Mouse (Mus musculus): ENCODE measurements around the gene Btk. TPM values are rescaled to one million over a fixed set of nuclear protein-coding genes. Genes with fewer than 3 reads are reported as not detected.
A peak's percentile ranks its signal among the peaks of the same experiment; 100 is the strongest.

Gene Btk
- polyA plus RNA-seq (2012; rRNA removed) (9.1 and 16.3 TPM in 2 replicates), polyA plus RNA-seq (2014; fragmentation: Nextera tagmentation; extraction: Ambion mirVana) (10.9 and 13.4 TPM in 2 replicates)

GRCm38 (mm10) chrX:134582888-134583669, at the start of gene Btk:
Gene Btk, minus strand, starts transcription at chrX:134583570.
- TF ChIP-seq EP300 (IDR thresholded peaks at IDR 0.05; ENCODE audit: low read depth) (no peak), CTCF (IDR thresholded peaks at IDR 0.05; ENCODE audit: low read depth) (no peak)
- H3K4me2 ChIP-seq (ENCODE audit: low read depth), result peak within 1 kb of the TSS; percentile 65
- H3K4me3 ChIP-seq (ENCODE audit: insufficient read depth in 1 of 2, low read depth in 2 of 2, low read length in 2 of 2), result peak within 1 kb of the TSS; percentile 47 to 58
- ATAC-seq (ENCODE audit: insufficient read depth), result no peak
- 19% methylated on average over 11 of the region's 11 CpGs for WGBS (ENCODE audit: insufficient replicate concordance)
- peak within 1 kb of the TSS; percentile 64 for H3K9ac ChIP-seq (replicated peaks)
- no peaks in the 10 kb centered on the region for H3K9me3 ChIP-seq (ENCODE audit: control insufficient read depth, low read length)
- H3K36me3 ChIP-seq (replicated peaks; ENCODE audit: control insufficient read depth, insufficient read depth, low read depth), result peaks cover 4% of the 10 kb centered on the region; the same call in 1 of the 2 replicates
- H3K27me3 ChIP-seq (ENCODE audit: control insufficient read depth, insufficient read depth, low read length), result no peaks in the 10 kb centered on the region
- H3K27ac ChIP-seq, result peak within 1 kb of the TSS; percentile 65
- DNase-seq (ENCODE audit: low read depth in 3 of 3, low spot score in 3 of 3), result no peak
- H3K4me1 ChIP-seq (replicated peaks; ENCODE audit: control insufficient read depth in 2 of 2, insufficient read depth in 2 of 2, low read length in 1 of 2), result peaks cover 3 to 12% of the 10 kb centered on the region in 2 experiments; a peak in 3 of 4 replicates

GRCm38 (mm10) chrX:134632710-134633109, 49.3 kb upstream of the Btk start:
- ATAC-seq (ENCODE audit: insufficient read depth), result no peak
- Histone ChIP-seq H3K27me3 (ENCODE audit: control insufficient read depth, insufficient read depth, low read length) (no peaks in the 10 kb centered on the region), H3K4me1 (replicated peaks; ENCODE audit: control insufficient read depth in 2 of 2, insufficient read depth in 2 of 2, low read length in 1 of 2) (no peaks in the 10 kb centered on the region), H3K9me3 (ENCODE audit: control insufficient read depth, low read length) (no peaks in the 10 kb centered on the region), H3K27ac (no peak overlapping the region), H3K36me3 (replicated peaks; ENCODE audit: control insufficient read depth, insufficient read depth, low read depth) (no peaks in the 10 kb centered on the region), H3K4me3 (ENCODE audit: insufficient read depth in 1 of 2, low read depth in 2 of 2, low read length in 2 of 2) (no peak overlapping the region), H3K4me2 (ENCODE audit: low read depth) (no peak overlapping the region), H3K9ac (replicated peaks) (no peak overlapping the region)
- 61% methylated on average over 5 of the region's 5 CpGs for WGBS (ENCODE audit: insufficient replicate concordance)
- TF ChIP-seq CTCF (IDR thresholded peaks at IDR 0.05; ENCODE audit: low read depth) (no peak), EP300 (IDR thresholded peaks at IDR 0.05; ENCODE audit: low read depth) (no peak)
- DNase-seq (ENCODE audit: low read depth in 3 of 3, low spot score in 3 of 3), result no peak

- WGBS (ENCODE audit: insufficient replicate concordance), result 27% methylated on average over 2 of the region's 2 CpGs
Measured at GRCm38 (mm10) chrX:134628200-134628599, 44.8 kb upstream of the Btk start.

GRCm38 (mm10) chrX:134623350-134623749, 40.0 kb upstream of the Btk start:
- Histone ChIP-seq H3K4me3 (ENCODE audit: insufficient read depth in 1 of 2, low read depth in 2 of 2, low read length in 2 of 2) (no peak overlapping the region), H3K27me3 (ENCODE audit: control insufficient read depth, insufficient read depth, low read length) (no peaks in the 10 kb centered on the region), H3K4me1 (replicated peaks; ENCODE audit: control insufficient read depth in 2 of 2, insufficient read depth in 2 of 2, low read length in 1 of 2) (no peaks in the 10 kb centered on the region), H3K36me3 (replicated peaks; ENCODE audit: control insufficient read depth, insufficient read depth, low read depth) (no peaks in the 10 kb centered on the region), H3K9ac (replicated peaks) (no peak overlapping the region), H3K9me3 (ENCODE audit: control insufficient read depth, low read length) (no peaks in the 10 kb centered on the region), H3K27ac (no peak overlapping the region), H3K4me2 (ENCODE audit: low read depth) (no peak overlapping the region)
- no peak for TF ChIP-seq CTCF (IDR thresholded peaks at IDR 0.05; ENCODE audit: low read depth)
- TF ChIP-seq EP300 (IDR thresholded peaks at IDR 0.05; ENCODE audit: low read depth), result no peak
- no peak for ATAC-seq (ENCODE audit: insufficient read depth)
- no peak for DNase-seq (ENCODE audit: low read depth in 3 of 3, low spot score in 3 of 3)
- WGBS (ENCODE audit: insufficient replicate concordance), result 66% methylated on average over 4 of the region's 4 CpGs

More at GRCm38 (mm10) chrX:134628200-134628599, 44.8 kb upstream of the Btk start:
- DNase-seq (ENCODE audit: low read depth in 3 of 3, low spot score in 3 of 3), result no peak
- Histone ChIP-seq H3K4me2 (ENCODE audit: low read depth) (no peak overlapping the region), H3K9me3 (ENCODE audit: control insufficient read depth, low read length) (no peaks in the 10 kb centered on the region), H3K9ac (replicated peaks) (no peak overlapping the region), H3K36me3 (replicated peaks; ENCODE audit: control insufficient read depth, insufficient read depth, low read depth) (no peaks in the 10 kb centered on the region), H3K4me3 (ENCODE audit: insufficient read depth in 1 of 2, low read depth in 2 of 2, low read length in 2 of 2) (no peak overlapping the region), H3K27me3 (ENCODE audit: control insufficient read depth, insufficient read depth, low read length) (no peaks in the 10 kb centered on the region), H3K4me1 (replicated peaks; ENCODE audit: control insufficient read depth in 2 of 2, insufficient read depth in 2 of 2, low read length in 1 of 2) (no peaks in the 10 kb centered on the region), H3K27ac (no peak overlapping the region)
- TF ChIP-seq EP300 (IDR thresholded peaks at IDR 0.05; ENCODE audit: low read depth) (no peak), CTCF (IDR thresholded peaks at IDR 0.05; ENCODE audit: low read depth) (no peak)
- no peak for ATAC-seq (ENCODE audit: insufficient read depth)

GRCm38 (mm10) chrX:134621685-134622084, 38.3 kb upstream of the Btk start:
- Histone ChIP-seq H3K36me3 (replicated peaks; ENCODE audit: control insufficient read depth, insufficient read depth, low read depth) (no peaks in the 10 kb centered on the region), H3K4me2 (ENCODE audit: low read depth) (no peak overlapping the region), H3K27me3 (ENCODE audit: control insufficient read depth, insufficient read depth, low read length) (no peaks in the 10 kb centered on the region), H3K9ac (replicated peaks) (no peak overlapping the region), H3K27ac (no peak overlapping the region), H3K9me3 (ENCODE audit: control insufficient read depth, low read length) (no peaks in the 10 kb centered on the region), H3K4me3 (ENCODE audit: insufficient read depth in 1 of 2, low read depth in 2 of 2, low read length in 2 of 2) (no peak overlapping the region), H3K4me1 (replicated peaks; ENCODE audit: control insufficient read depth in 2 of 2, insufficient read depth in 2 of 2, low read length in 1 of 2) (no peaks in the 10 kb centered on the region)
- TF ChIP-seq CTCF (IDR thresholded peaks at IDR 0.05; ENCODE audit: low read depth) (no peak), EP300 (IDR thresholded peaks at IDR 0.05; ENCODE audit: low read depth) (no peak)
- ATAC-seq (ENCODE audit: insufficient read depth) (no peak), DNase-seq (ENCODE audit: low read depth in 3 of 3, low spot score in 3 of 3) (no peak)
- WGBS (ENCODE audit: insufficient replicate concordance), result 57% methylated on average over 3 of the region's 3 CpGs

All from liver, embryonic 14.5 days (tissue).